Mouse (Mus musculus): ENCODE results near the gene Rpl11.

Gene Rpl11

DNA sequence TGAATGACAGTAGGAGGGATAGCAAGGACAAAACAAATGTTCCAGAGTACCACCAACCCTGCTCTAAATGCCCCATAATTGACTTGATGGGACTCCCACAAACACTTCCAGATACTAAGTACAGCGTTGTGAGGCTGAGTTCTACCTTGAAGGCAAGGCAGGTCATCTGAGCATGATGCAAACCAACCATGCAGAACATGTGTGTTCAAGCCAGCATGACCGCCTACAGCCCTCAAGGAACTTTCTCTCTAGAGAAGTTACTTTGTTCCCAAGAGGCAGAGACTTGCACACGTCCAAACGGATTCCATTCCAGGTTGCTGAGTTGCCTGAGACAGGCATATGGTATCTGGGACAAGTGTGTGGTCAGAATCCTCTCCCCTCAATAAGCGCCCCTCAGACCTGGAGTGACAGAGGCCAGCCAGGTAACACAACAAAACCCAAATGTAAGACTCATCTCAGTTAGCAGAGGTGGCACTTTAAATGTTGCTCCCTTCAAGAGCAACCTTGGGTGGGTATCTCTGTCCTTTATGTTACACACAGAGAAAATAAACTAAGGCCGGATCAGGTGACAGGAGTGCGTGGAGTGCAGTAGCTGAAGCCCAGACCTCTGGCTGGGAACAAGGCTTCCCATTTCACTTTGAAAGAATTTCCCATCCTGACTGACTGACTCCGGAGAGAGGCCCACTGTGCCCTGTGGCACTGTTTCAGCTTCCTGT is 25.7 kb downstream of the Rpl11 start:
- DNase-seq (ENCODE audit: low read depth, low spot score), result no peak

DNA sequence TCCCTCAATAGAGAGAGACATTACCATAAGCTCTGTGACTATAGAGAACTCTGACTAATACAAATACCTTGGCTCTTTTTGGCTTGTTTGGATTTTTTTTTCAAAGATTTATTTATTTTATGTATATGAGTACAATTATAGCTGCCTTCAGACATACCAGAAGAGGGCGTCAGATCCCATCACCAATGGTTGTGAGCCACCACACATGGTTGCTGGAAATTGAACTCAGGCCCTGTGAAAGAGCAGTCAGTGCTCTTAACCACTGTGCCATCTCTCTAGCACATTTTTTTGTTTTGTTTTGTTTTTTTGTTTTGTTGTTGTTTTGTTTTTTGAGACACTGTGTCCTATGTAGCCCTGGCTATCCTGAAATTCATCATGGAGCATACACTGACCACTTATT is 27.9 kb downstream of the Rpl11 start:
- DNase-seq (ENCODE audit: low read depth, low spot score), result no peak

DNA sequence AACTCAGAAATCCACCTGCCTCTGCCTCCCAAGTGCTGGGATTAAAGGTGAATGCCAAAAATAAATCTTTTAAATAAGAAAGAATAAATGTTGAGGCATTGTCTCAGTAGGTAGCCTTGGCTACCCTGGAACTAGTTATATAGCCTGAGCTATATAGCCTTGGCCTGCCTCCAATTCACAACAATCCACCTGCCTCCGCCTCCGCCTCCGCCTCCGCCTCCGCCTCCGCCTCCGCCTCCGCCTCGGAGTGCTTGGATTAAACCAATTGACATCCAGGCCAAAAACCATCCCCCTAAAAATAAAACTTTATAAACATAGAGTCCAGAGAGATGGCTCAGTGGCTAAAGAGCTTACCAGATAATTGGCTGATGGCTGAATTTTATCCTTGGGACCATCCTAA is 30.3 kb downstream of the Rpl11 start:
- no peak for DNase-seq (ENCODE audit: low read depth, low spot score)

DNA sequence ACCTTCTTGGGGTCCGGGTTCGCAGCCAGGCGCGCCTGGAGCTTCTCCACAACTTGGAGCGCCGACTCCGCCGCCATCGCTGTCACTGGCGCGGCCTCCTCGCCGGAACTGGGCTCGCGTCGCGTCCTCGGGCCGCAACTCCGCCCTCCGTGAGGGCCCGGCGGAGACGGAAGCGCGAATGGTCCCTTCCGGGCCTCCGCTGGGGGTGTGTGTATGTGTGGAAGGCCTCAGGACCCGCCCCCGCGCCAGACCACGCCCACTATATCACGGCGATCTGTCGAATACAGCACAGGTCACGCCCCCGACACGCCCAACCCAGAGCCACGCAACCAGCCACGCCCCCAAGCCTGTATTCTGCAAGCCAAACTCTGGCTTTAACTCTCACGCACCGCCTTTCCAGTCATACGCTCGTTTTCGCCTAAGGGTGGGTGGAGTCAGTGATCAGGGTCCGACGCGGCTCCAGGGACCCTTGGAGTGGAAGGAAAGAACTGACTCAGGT is 31.6 kb downstream of the Rpl11 start, which contains the start of gene Eloa:
TSS of gene Eloa (minus strand) at position 215 of the 499 bp plus-strand sequence.
- DNase-seq (ENCODE audit: low read depth, low spot score), result peak; percentile 99

DNA sequence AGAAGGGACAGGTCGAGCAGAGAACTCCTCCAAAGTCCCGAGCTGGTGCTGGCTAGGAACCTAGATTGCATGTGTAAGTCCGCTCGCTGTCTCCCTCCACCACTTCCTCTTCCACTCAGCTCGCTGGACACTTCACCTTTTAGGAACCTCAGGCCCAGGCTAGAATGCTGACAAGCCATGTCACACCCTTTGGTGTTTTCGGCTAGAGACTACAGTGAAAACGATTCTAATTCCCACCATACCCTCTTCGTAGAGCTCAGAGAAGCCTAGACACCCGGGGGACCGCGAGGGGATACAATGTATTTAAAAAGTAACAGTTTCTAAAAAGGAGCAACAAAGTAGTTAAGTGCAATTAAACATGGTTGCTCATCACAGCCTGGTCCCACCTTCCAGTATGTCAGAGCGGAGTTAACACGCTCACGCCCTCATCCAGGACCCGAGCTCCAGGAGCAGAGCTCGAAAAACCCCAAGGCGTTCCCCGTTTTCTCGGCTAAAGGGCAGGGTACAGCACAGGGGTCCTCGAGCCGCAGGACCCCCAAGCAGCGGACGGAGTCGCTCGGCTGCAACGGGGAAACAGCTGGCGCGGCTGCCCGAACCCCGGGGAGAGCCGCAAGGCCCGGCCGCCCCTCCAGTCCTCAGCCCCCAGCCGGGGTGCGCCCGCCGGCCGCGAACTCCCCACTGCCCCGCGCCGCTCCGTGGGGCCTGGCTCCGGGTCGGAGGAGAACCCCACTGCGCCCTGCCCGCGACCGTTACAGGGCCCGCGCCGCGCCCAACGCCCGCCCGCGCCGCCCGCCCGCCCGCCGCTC is 32.3 kb downstream of the Rpl11 start:
- DNase-seq (ENCODE audit: low read depth, low spot score), result no peak

DNA sequence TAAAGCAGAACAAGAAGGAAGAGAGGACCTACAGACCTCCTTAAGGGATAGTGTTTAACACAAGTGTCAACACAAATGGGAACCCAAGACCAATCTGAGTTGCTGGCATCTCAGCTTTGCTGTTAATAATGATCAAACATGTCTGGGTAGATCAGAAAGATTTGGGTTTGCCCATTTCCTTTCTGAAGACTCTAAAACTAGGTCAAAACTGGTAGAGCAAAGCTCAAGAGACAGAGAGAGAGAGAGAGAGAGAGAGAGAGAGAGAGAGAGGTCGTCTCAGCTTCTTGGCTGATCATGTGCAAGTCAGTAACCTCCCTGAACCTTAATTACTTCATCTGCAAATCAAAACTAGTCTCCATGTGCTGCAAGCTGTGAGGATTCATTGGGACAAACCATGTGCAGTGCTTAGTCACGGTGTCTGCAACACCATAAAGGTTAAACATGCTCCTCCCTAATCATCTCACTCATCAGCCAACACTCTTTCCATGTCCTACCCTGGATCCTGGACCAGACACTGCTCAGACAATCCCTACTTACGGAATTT is 37.1 kb downstream of the Rpl11 start:
- DNase-seq (ENCODE audit: low read depth, low spot score), result no peak

DNA sequence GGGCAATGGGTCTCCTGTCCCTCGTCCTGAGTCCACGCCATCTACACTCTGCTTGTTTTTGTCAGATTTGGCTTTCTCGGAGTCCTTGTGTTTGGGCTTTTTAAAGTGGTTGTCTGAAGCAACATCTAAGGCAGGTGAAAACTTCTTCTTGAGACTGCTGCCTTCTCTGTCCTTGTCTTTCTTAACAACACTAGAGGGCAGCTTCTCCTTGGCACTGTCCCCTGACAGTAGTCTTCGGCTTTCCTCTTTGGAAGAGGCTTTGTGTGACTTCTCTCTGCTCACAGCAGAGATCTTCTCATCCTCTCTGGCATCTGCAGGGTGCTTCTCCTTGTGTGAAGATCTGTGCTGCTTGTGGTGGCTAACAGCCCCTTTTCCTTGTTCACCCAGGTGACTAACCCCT is 42.6 kb downstream of the Rpl11 start:
- no peak for DNase-seq (ENCODE audit: low read depth, low spot score)

DNA sequence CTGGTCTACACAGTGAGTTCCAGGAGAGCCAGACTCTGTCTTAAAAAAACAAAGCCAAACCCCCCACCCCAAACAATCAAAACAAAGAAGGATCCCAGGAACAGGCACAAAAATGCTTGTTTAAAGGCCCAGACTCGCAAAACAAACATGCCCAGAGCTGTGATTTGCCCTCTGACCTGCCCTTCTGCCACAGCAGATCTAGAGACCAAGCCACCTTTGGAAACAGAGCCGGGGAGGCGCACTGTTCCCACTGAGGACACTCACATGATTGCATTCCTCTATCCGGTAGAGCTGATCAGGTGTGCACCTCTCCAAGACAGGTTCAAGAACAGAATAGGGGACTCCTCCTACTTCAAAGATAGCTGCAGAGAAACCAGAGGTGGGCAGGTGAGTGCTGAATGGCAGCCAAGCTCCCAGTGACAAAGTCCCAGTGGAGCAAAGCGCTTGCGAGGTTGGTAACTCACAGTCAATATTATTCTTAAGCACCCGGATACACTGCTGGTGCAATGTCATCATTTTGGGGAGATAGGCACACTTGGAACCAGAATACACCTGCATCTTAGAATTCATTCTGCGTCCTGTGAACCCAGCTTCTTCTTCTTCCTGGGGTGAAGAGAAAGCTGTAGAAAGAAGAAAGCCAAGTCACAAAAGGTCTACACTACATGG is 44.3 kb downstream of the Rpl11 start:
- DNase-seq (ENCODE audit: low read depth, low spot score), result no peak

DNA sequence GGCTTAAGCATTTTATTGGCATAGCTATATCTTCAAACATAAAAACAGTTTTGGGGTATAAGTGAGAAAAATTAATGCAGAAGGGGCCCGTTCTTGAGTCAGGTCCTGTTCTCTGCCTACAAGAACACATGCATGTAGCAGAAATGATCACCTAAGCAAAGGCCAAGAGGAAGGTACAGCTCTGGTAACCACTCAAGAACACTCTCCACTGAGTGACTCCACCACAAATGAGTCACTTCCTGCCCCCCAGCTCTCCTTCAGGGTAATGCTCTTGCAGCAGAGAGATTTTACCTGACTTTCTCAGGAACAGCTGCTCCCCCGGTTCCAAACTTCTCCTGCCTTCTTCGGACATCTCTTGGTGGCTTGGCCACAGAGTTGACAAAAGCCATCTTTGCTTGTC is 46.4 kb downstream of the Rpl11 start:
- DNase-seq (ENCODE audit: low read depth, low spot score), result no peak

DNA sequence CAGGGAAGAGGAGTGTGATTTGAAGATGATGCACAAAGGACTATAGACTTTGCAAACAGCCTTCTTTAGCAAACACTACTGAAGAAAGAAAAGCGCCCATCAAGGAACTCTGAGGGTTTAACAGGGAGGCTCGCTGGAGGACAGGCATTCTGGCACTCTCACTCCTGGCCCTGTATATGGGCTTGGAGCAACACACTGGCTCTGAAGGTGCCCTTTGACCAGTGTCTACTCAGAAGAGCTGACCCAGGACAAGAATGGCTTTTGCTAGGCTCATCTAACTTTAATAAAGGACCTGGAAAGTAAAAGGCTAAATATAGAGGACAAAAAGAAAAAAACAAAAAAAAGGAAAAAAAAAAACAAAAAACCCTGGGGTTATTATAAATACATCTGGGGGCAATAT is 48.3 kb downstream of the Rpl11 start:
- DNase-seq (ENCODE audit: low read depth, low spot score), result no peak

DNA sequence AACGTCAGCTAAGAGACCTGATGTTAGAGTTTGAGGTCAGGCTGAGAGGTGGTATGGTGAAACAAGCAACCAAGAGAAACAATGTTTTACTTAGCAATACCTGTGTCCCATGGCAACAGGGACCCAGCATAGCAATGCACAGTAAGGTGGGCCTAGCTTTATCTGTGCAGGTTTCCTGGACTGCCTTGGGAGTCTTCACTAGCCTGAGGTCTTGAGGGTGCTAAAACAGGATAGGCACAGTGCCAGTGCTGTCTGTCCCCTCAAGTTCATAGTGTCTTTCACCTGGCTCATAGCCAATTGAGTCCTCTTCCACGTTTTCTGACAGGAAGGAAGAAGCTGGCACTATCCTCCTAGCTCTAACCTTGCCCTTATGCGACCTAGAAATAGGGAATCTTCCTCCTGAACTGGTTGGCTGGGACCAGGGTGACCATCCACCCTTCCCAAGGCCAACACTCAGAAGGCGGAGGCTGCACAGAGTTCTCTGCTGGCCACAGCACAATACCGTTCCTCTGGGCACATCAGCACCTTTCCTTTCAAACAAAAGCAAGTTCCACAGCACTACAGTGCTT is 49.0 kb downstream of the Rpl11 start:
- no peak for DNase-seq (ENCODE audit: low read depth, low spot score)

DNA sequence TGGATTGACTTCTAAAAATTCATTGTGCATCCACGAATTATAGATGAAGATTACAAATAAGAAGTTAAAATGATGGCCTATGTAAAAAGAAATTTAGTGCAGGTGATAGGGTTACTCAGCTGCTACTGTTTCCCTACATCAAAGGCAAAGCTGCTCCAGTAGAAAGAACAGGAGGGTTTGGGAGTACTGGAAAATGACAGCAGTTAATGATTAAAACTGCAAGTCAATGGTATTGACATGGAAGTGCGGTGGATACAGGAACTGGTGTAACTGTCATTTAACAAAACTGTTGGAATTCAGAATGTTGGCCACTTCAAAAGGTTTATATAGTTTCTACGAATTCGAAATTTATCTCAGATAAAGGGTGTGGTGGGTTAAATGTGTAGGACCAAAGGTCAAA is 58.1 kb downstream of the Rpl11 start:
- no peak for DNase-seq (ENCODE audit: low read depth, low spot score)

DNA sequence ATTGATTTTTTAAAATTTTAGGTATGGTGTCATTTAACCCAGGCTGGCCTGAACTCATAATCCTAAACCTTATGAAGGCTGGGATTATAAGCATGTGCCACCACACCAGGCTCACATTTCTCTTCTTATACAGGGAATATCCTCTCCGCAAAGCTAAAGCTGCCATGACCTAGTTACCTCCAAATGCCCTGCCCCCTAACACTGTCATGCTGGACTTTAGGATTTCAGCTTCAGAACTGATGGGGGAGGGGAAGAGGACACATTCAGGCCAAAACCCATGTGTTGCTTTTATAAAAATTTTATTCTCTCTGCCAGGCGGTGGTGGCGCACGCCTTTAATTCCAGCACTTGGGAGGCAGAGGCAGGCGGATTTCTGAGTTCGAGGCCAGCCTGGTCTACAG is 59.3 kb downstream of the Rpl11 start:
- no peak for DNase-seq (ENCODE audit: low read depth, low spot score)

DNA sequence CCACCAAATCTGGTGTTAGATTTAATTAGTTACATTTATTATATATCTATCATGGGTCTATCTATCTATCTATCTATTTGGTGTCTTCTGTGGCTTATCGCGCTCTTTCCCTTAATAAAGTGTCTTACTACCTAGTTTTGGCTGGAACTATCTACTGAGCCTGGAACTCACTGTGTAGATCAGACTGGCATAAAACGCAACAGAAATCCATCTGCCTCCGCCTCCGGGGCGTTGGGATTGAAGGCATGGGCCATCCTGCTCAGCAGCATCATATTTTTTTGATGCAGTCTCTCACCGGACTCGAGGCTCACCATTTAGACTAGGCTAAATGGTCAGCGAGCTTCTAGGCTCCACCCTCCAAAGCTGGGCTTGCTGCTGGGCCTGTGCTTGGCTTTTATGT is 65.5 kb downstream of the Rpl11 start:
- DNase-seq (ENCODE audit: low read depth, low spot score), result no peak

DNA sequence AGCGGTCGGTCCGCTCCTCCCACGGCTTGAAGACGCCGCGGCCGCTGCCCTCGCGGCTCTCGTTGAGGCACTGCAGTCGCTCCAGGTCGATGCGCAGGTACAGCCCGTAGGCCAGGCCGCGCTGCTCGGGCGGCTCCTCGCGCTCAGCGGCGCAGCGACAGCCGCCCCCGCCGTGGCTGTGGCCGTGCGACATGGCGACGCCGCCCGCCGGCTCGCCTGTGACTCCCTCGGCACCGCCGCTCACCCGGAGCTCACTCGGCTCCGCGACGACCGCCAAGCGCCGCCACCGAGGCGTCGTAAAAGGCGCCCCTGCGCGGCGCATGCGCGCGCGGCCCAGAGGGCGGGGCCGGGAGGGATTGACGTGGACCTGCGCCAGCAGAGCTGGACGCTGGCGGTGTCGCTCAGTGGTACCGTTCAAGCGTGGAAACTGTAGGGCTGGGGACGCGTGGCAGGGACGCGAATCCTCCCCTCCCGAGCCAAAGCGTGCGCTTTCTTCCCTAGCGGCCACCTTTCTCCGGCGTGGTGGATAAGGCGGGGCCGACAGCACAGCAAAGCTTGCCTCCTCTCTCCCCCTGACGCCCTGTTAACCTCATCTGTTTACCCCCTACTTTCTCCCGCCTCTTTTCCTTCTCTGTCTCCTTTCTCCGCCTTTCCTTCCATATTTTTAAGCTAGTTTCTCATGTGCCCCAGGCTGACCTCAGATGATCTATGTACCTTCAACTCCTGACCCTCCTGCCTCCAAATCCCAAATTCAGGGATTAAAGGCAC is 66.1 kb downstream of the Rpl11 start, which contains the start of gene Pithd1:
TSS of gene Pithd1 (minus strand) at position 322 of the 768 bp plus-strand sequence.
- peak; percentile 96 for DNase-seq (ENCODE audit: low read depth, low spot score)

DNA sequence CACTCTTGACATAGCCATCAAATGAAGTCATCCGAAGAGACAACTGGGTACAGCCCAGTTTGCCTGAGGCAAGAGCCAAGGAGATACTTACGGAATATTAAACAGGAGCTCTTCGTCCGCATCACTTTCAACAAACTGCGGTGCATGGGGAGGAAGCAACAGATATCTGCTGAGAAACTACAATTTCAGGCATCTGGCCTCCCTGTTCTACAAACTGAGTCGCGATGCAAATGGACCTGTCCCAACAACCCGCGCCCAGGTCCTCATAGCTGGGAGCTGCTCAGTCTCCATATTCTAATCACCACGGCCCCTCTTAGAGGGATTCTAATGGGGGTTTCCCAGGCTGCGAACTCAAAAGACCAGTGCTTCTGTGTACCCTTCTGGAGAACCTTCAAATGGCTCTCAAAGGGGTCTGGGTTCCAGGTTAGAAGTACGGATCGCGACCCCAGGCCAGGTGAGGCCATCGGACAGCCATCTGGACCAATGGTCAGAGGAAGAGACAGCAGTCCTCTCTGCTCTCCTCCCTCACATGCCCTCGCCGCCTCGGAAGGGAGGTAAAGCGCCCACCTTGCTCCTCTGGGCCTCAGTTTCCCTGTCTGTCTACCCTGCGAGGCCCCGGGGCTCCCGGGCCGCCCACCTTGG is 66.8 kb downstream of the Rpl11 start:
- no peak for DNase-seq (ENCODE audit: low read depth, low spot score)

DNA sequence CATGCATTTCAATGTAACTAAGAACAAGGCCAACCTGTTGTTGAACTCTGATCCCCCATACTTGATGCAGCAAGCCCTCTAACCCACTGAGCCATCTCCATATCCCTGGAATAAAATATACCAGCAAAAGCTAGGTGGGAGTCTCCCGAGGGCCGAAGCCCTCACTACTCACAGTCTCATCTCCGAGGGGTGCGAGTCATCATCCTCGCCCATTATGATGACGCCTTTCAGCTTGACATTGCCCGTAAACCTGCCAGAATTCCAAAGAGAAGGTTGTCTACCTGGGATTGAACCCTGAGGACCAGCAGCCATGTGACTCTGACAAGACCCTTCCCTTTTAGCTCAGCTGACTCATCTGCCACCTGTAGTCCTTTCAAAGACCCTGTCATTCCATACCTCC is 67.5 kb downstream of the Rpl11 start:
- DNase-seq (ENCODE audit: low read depth, low spot score), result no peak

DNA sequence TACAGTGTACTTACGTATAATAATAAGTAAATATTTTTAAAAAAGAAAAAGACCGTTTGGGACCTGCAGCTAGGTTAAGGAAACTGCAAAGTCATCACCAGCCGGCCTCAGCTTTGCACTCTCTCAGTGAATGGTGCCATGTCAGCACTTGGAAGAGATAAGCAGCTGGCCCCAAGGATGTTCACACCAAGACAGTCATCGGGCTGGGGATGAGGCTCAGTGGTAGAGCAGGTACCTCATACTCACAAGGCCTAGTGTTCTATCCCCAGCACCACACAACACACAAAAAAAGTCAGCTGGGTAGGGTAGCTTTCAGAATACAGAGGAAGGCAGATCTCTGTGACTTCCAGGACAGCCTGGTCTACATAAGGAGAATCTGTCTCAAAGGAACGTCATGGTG is 68.0 kb downstream of the Rpl11 start:
- no peak for DNase-seq (ENCODE audit: low read depth, low spot score)

DNA sequence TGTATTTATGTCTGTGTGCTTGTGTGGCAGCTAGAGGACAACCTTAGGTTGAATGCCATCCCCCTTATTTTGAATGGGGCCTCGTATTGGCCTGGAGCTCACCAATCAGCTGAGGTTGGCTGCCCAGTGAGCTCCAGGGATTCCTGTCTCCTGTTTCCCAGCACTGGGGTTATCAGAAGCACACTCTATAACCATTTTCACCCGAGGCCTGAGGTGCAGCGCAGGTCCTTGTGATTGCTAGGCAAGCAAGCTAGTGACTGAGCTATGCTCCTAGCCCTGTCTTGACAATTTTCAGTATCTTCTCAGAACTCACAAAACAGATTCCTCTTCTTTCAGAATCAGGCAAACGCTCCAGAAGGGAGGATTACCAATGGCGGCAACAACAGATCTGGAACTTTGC is 68.7 kb downstream of the Rpl11 start:
- no peak for DNase-seq (ENCODE audit: low read depth, low spot score)

DNA sequence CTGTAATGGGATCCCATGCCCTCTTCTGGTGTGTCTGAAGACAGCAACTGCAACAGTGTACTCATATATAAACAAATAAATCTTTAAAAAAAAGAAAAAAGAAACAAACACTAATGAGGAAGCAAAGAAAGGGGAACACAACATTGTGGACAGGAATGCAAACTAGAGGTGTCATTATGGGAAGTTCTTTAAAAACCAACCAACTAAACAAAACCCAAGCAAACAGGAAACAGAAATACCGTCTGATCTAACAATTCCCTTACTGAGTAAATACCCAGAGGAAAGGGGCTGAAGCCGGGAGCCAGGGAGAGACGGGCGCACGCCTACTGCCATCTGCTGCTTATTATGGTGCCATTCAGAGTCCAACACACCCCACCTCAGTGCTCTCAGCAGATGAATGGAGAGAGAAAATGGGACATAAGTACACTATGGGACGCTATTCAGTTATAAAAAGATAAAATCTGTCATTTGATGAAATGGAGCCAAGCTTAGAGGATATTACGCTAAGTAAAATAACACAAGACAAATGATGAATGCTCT is 71.6 kb downstream of the Rpl11 start:
- no peak for DNase-seq (ENCODE audit: low read depth, low spot score)

All from forelimb bud, embryonic 11.5 days (tissue).